Mouse (Mus musculus) midbrain, embryonic 12.5 days (tissue): ENCODE measurements around the gene Nfkbil1. TPM values are rescaled to one million over a fixed set of nuclear protein-coding genes. Genes with fewer than 3 reads are reported as not detected.
A peak's percentile ranks its signal among the peaks of the same experiment; 100 is the strongest.
"Not testable (repeated sequence)": the region's sequence is repeated elsewhere in the genome, so short reads cannot be mapped to it uniquely, and the experiment has no call there.

Experiments used
- ATAC-seq: fragments of 200-750 bp; cut with Nextera tagmentation; 2 replicates; pipeline ENCODE4 v1.8.0; 2017; ENCODE audit warnings: low read depth, moderate TSS enrichment, moderate library complexity; ENCODE audit not compliant: low FRiP score
- H3K27ac ChIP-seq: fragments of 300-500 bp; sonication (generic); replicated peaks from 2 replicates; pipeline ENCODE4 v1.5.1; 2016; ENCODE audit warnings: mild to moderate bottlenecking
- H3K27me3 ChIP-seq: fragments of 300-500 bp; sonication (generic); 2 replicates; pipeline ENCODE4 v1.6.1; 2016; ENCODE audit warnings: mild to moderate bottlenecking
- H3K36me3 ChIP-seq: fragments of 300-500 bp; sonication (generic); 2 replicates; pipeline ENCODE4 v1.6.1; 2016
- H3K4me1 ChIP-seq: fragments of 300-500 bp; sonication (generic); 2 replicates; pipeline ENCODE4 v1.6.1; 2016
- H3K4me2 ChIP-seq: fragments of 300-500 bp; sonication (generic); replicated peaks from 2 replicates; pipeline ENCODE4 v1.6.1; 2016; ENCODE audit warnings: mild to moderate bottlenecking, moderate library complexity
- H3K4me3 ChIP-seq: fragments of 300-500 bp; sonication (generic); 2 replicates; pipeline ENCODE4 v1.5.1; 2016; ENCODE audit warnings: mild to moderate bottlenecking
- H3K9ac ChIP-seq: fragments of 300-500 bp; sonication (generic); replicated peaks from 2 replicates; pipeline ENCODE4 v1.6.1; 2016; ENCODE audit warnings: mild to moderate bottlenecking, moderate library complexity
- H3K9me3 ChIP-seq: fragments of 300-500 bp; sonication (generic); 2 replicates; pipeline ENCODE4 v1.6.1; 2016; ENCODE audit warnings: mild to moderate bottlenecking
- WGBS: fragments of 180-500 bp; shearing (Covaris S2); methylation state at CpG from one replicate; pipeline ENCODE4 v1.1.7; 2016; 5-methylcytosine and 5-hydroxymethylcytosine counted together
- polyA plus RNA-seq: library from polyadenylated mRNA; unstranded; fragments of >200 nt; fragmentation: Nextera tagmentation; extraction: Ambion mirVana; gene quantifications from 2 replicates; pipeline ENCODE4 v1.2.1, GENCODE M21; 2016

Nfkbil1 gene
- polyA plus RNA-seq, 1 experiment from 2014 or later, result 10.9 TPM

- under 1% methylated on average over 55 of the region's 55 CpGs for WGBS
- H3K4me3 ChIP-seq, result peak overlapping the region; percentile 97
- peak; percentile 42 for ATAC-seq
- H3K9me3 ChIP-seq, result no peaks in the 10 kb centered on the region
- H3K4me1 ChIP-seq, result peaks cover 51% of the 10 kb centered on the region
- H3K27me3 ChIP-seq, result no peaks in the 10 kb centered on the region
- H3K36me3 ChIP-seq, result peaks cover 44% of the 10 kb centered on the region
- H3K27ac ChIP-seq, result peak overlapping the region; percentile 98
- H3K4me2 ChIP-seq, result peak overlapping the region; percentile 89
- peak overlapping the region; percentile 100 for H3K9ac ChIP-seq
Observed at GRCm38 (mm10) chr17:35242015-35242941, 6.7 kb upstream of the Nfkbil1 start.

GRCm38 (mm10) chr17:35241305-35242014 is 5.9 kb upstream of the Nfkbil1 start, which contains the start of gene Ddx39b:
Gene Ddx39b, plus strand, starts transcription at chr17:35241746.
- under 1% methylated on average over 61 of the region's 69 CpGs for WGBS
- H3K9me3 ChIP-seq, result no peaks in the 10 kb centered on the region
- H3K27me3 ChIP-seq, result no peaks in the 10 kb centered on the region
- peak within 1 kb of the TSS; percentile 89 for H3K4me2 ChIP-seq
- peak within 1 kb of the TSS; percentile 97 for H3K4me3 ChIP-seq
- peak within 1 kb of the TSS; percentile 98 for H3K27ac ChIP-seq
- H3K36me3 ChIP-seq, result peaks cover 36% of the 10 kb centered on the region
- H3K4me1 ChIP-seq, result peaks cover 49% of the 10 kb centered on the region
- H3K9ac ChIP-seq, result peak within 1 kb of the TSS; percentile 100
- peak; percentile 90 for ATAC-seq

DNA sequence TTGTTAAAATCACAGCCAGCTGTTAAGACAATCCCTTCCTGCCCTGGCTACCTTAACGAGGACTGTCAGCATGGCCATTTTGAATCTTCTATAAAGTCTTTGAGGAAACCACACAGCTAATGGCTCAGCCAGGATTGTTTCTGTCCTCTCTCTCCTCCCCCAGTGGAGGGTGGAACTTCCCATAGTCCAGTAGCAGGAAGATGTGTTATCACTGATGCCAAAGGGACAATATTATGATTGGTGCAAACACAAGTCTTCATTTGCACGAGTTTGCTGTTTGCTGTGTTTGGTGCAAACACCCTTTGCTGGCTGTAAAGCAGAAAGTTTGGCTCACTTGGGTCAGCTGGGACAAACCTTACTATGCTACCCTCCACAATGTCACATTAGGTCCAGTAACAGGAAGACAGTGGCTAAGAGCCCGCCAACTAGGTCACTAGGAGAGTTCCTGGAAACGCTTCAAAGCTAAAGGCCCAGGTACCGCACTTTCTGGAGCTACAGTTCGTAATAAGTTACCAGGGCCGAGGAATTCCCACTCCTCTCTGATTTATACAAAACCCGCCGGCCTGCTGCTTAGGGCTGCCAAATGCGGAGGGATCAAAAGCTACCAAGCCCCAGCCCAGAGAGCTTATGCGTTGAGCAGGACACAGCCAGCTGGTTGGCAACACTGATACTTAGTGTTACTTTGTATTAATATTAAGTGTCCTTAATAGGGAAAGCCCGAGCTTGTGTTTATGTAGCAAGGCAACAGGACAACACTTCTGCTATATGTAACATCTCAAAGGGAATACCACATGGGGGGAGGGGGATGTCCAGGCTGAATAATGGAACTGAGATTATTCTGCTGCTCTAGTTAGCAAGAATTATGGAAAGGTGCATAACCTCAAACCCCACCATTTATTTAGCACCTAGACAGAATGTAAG is 5.1 kb upstream of the Nfkbil1 start:
- Histone ChIP-seq H3K9ac (peak overlapping the region; percentile 100), H3K36me3 (peaks cover 28% of the 10 kb centered on the region), H3K27me3 (no peaks in the 10 kb centered on the region), H3K27ac (peak overlapping the region; percentile 98), H3K4me1 (peaks cover 44% of the 10 kb centered on the region), H3K9me3 (no peaks in the 10 kb centered on the region), H3K4me3 (peak overlapping the region; percentile 97), H3K4me2 (peak overlapping the region; percentile 89)
- 31% methylated on average over 12 of the region's 12 CpGs for WGBS
- peak; percentile 5; the same call in 1 of the 2 replicates for ATAC-seq

DNA sequence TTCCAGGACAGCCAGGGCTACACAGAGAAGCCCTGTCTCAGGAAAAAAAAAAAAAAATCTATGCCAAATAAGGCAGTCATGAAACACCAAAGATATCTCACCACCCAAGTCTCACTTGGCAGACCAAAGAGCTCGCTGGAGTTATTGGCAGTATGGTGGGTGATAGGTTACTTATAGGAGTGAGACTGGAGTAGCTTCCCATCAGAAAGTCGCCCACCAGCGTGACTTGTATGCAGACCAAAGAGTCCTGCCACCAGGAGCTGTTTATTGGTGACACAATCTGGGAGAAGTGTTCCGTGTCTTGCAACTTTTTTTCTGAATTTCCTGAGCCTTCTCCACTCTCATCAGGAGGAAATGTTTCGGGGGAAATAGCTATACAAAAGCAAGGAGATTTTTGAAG is 4.1 kb upstream of the Nfkbil1 start:
- Histone ChIP-seq H3K4me1 (peaks cover 38% of the 10 kb centered on the region), H3K4me2 (no peak overlapping the region)

GRCm38 (mm10) chr17:35237504-35237903 is 1.9 kb upstream of the Nfkbil1 start:
- Histone ChIP-seq H3K27me3 (no peaks in the 10 kb centered on the region), H3K4me2 (0 out of 2 replicates have a peak overlapping the region, but pooled peaks have one; percentile 86)
- 85% methylated on average over 12 of the region's 12 CpGs for WGBS

More for the DNA sequence above, 4.1 kb upstream of the Nfkbil1 start:
- H3K27ac ChIP-seq, result no peak overlapping the region
- WGBS, result 87% methylated on average over 5 of the region's 5 CpGs
- ATAC-seq, result no peak
- H3K4me3 ChIP-seq, result no peak overlapping the region
- H3K9ac ChIP-seq, result no peak overlapping the region
- H3K36me3 ChIP-seq, result peaks cover 18% of the 10 kb centered on the region
- no peaks in the 10 kb centered on the region for H3K9me3 ChIP-seq
- no peaks in the 10 kb centered on the region for H3K27me3 ChIP-seq

DNA sequence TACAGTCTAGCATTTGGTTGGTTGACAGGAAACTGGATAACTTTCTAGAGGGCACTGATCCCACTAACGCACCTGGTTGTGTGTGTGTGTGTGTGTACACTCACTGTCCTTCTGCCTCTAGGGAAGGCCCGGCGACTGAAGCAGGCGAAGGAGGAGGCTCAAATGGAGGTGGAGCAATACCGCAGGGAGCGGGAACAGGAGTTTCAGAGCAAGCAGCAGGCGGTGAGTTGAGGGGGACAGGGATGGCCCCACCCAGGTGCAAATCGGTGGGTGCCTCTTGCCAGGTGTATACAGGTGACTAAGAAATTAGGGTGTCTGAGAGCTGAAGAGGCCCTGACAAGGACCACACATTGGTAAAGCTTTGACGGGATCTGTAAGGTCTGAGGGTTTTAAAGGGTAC is 1.4 kb upstream of the Nfkbil1 start:
- H3K4me2 ChIP-seq, result peak overlapping the region; percentile 86
- H3K27me3 ChIP-seq, result no peaks in the 10 kb centered on the region
- peaks cover 11% of the 10 kb centered on the region; the same call in 1 of the 2 replicates for H3K36me3 ChIP-seq
- H3K27ac ChIP-seq, result peak overlapping the region; percentile 95
- peak overlapping the region; percentile 86 for H3K9ac ChIP-seq
- H3K4me1 ChIP-seq, result peaks cover 33% of the 10 kb centered on the region
- no peak for ATAC-seq
- no peaks in the 10 kb centered on the region for H3K9me3 ChIP-seq
- WGBS, result 79% methylated on average over 9 of the region's 9 CpGs
- H3K4me3 ChIP-seq, result peak overlapping the region; percentile 66

More at GRCm38 (mm10) chr17:35237504-35237903, 1.9 kb upstream of the Nfkbil1 start:
- ATAC-seq, result no peak
- Histone ChIP-seq H3K4me1 (peaks cover 33% of the 10 kb centered on the region), H3K9me3 (no peaks in the 10 kb centered on the region), H3K4me3 (no peak overlapping the region), H3K27ac (no peak overlapping the region), H3K9ac (no peak overlapping the region), H3K36me3 (peaks cover 11% of the 10 kb centered on the region; the same call in 1 of the 2 replicates)

- Histone ChIP-seq H3K4me2 (peak overlapping the region; percentile 86), H3K4me1 (peaks cover 38% of the 10 kb centered on the region), H3K9ac (peak overlapping the region; percentile 86), H3K4me3 (peak overlapping the region; percentile 66), H3K27ac (peak overlapping the region; percentile 95), H3K27me3 (no peaks in the 10 kb centered on the region), H3K36me3 (peaks cover 11% of the 10 kb centered on the region; the same call in 1 of the 2 replicates), H3K9me3 (no peaks in the 10 kb centered on the region)
- WGBS, result under 1% methylated on average over 18 of the region's 18 CpGs
- peak; percentile 75 for ATAC-seq
Observed at GRCm38 (mm10) chr17:35236390-35236746, 776 bp upstream of the Nfkbil1 start.

- 8% methylated on average over 31 of the region's 31 CpGs for WGBS
- ATAC-seq, result 0 out of 2 replicates have a peak, but pooled peaks have one; percentile 7
- Histone ChIP-seq H3K4me3 (peak overlapping the region; percentile 66), H3K9ac (peak overlapping the region; percentile 86), H3K27ac (peak overlapping the region; percentile 95), H3K36me3 (peaks cover 22% of the 10 kb centered on the region), H3K4me1 (peaks cover 27% of the 10 kb centered on the region), H3K9me3 (no peaks in the 10 kb centered on the region), H3K27me3 (no peaks in the 10 kb centered on the region), H3K4me2 (peak overlapping the region; percentile 86)
Observed at GRCm38 (mm10) chr17:35234903-35235302, 689 bp downstream of the Nfkbil1 start.

- WGBS, result 89% methylated on average over 7 of the region's 7 CpGs
- ATAC-seq, H3K27me3 ChIP-seq, H3K27ac ChIP-seq, H3K9me3 ChIP-seq, H3K9ac ChIP-seq: not testable (repeated sequence)
- H3K4me2 ChIP-seq, result peak overlapping the region; percentile 86; the same call in 1 of the 2 replicates
- 0 out of 2 replicates have a peak overlapping the region, but pooled peaks have one; percentile 5 for H3K4me3 ChIP-seq
- peaks cover 27% of the 10 kb centered on the region for H3K4me1 ChIP-seq
- peaks cover 30% of the 10 kb centered on the region for H3K36me3 ChIP-seq
Observed at GRCm38 (mm10) chr17:35234090-35234489, 1.5 kb downstream of the Nfkbil1 start.

- peak within 1 kb of the TSS; percentile 86; the same call in 1 of the 2 replicates for H3K9ac ChIP-seq
- H3K27me3 ChIP-seq, result no peaks in the 10 kb centered on the region
- no peaks in the 10 kb centered on the region for H3K9me3 ChIP-seq
- peaks cover 37% of the 10 kb centered on the region for H3K36me3 ChIP-seq
- no peak for ATAC-seq
- peak within 1 kb of the TSS; percentile 66 for H3K4me3 ChIP-seq
- peak within 1 kb of the TSS; percentile 95; the same call in 1 of the 2 replicates for H3K27ac ChIP-seq
- peaks cover 27% of the 10 kb centered on the region for H3K4me1 ChIP-seq
- peak within 1 kb of the TSS; percentile 86 for H3K4me2 ChIP-seq
- WGBS, result 86% methylated on average over 18 of the region's 18 CpGs
Observed at GRCm38 (mm10) chr17:35233114-35233980, 2.2 kb downstream of the Nfkbil1 start, which contains the start of gene Atp6v1g2. Gene Atp6v1g2, plus strand, starts transcription at chr17:35233660.
